Mouse (Mus musculus) ES-Bruce4 (cell line): Measurements from ENCODE around the gene Zfp276.

Experiments
- EP300 ChIP-seq: IDR thresholded peaks from 2 replicates; pipeline ENCODE4 v1.6.1; 2011; ENCODE audit warnings: low read depth, low read length; ENCODE audit not compliant: insufficient read depth
- POLR2A ChIP-seq: IDR thresholded peaks from one replicate; pipeline ENCODE4 v1.8.1; 2011; ENCODE audit warnings: low read length; ENCODE audit not compliant: insufficient read depth

DNA sequence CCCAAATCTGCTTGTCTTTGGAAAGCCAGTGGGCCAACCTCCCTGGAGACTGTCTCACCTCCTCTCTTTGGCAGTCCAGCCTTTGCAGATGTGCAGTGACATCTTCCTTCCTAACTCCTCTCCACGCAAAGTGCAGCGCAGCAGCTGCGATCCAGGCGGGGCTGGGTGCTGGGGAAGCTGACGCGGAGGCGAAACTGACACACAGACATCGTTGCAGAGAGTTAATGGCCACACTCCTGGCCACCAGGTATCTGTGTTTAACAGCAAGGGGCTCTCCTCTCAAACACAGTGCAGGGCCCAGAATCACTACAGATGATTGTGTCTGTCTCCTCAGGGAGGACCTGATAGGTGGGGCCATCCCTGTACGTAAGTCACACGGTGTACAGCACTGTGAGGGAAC lies 17.2 kb downstream of the Zfp276 start:
- no peak for TF ChIP-seq EP300
- TF ChIP-seq POLR2A: no peak
